ENCODE assay signal across 9 mouse cellular contexts in genomic region chr12:76405971-76406370, GRCm38 (mm10). TPM values are rescaled to one million over a fixed set of nuclear protein-coding genes. Genes with fewer than 3 reads are reported as not detected.
DNase-seq lines count a peak whose midpoint lies in the region; ATAC-seq and TF ChIP-seq lines count a peak whose summit lies in the region.
"Had no signal": no experiment of that assay in that cellular context is flagged by ENCODE, and none has a peak within 500 bp of the region (broad histone marks: within the 10 kb centered on the region; RNA-seq: fewer than 3 reads in every experiment).

No protein-coding gene starts in this region.

- H3K4me3 ChIP-seq in hindbrain, postnatal 0 days (ENCODE audit: low read length) = peak overlapping the region; percentile 73
- H3K4me3 ChIP-seq in midbrain, embryonic 13.5 days (replicated peaks) = peak overlapping the region; percentile 58

- DNase-seq in cerebellum, adult 9-10 months = peak; percentile 26
- DNase-seq in cerebellum, adult 11-12 months = no peak
- peak; percentile 21 for DNase-seq in thymus, postnatal 25 days
- DNase-seq in thymus, adult 18-20 months = no peak
- DNase-seq in hindbrain, postnatal 0 days (ENCODE audit: low spot score) = no peak
- no peak for DNase-seq in frontal cortex, adult 2 months (ENCODE audit: extremely low spot score in 1 of 2, low spot score in 1 of 2)
- no peak for DNase-seq in adrenal gland, postnatal 25 days

- no peak overlapping the region for H3K9ac ChIP-seq in hindbrain, postnatal 0 days (replicated peaks; ENCODE audit: low read length)
- H3K9ac ChIP-seq in midbrain, embryonic 13.5 days (replicated peaks) = no peak overlapping the region

- no peaks in the 10 kb centered on the region for H3K9me3 ChIP-seq in hindbrain, postnatal 0 days (ENCODE audit: low read length)
- no peaks in the 10 kb centered on the region for H3K9me3 ChIP-seq in midbrain, embryonic 13.5 days

- no peak for TF ChIP-seq CTCF in hindbrain, postnatal 0 days (IDR thresholded peaks at IDR 0.05; ENCODE audit: low read depth)

- WGBS in hindbrain, postnatal 0 days = 4% methylated on average over 23 of the region's 23 CpGs
- 3% methylated on average over 23 of the region's 23 CpGs for WGBS in midbrain, embryonic 13.5 days

- no peak overlapping the region for H3K27ac ChIP-seq in hindbrain, postnatal 0 days
- no peak overlapping the region for H3K27ac ChIP-seq in midbrain, embryonic 13.5 days

- H3K36me3 ChIP-seq in hindbrain, postnatal 0 days (ENCODE audit: insufficient read depth, low read length) = no peaks in the 10 kb centered on the region
- H3K36me3 ChIP-seq in midbrain, embryonic 13.5 days = no peaks in the 10 kb centered on the region

- H3K27me3 ChIP-seq in hindbrain, postnatal 0 days (ENCODE audit: insufficient read depth, low read length) = peaks cover 32% of the 10 kb centered on the region
- H3K27me3 ChIP-seq in midbrain, embryonic 13.5 days = peaks cover 59% of the 10 kb centered on the region

- peaks cover 8% of the 10 kb centered on the region; the same call in 1 of the 2 replicates for H3K4me1 ChIP-seq in hindbrain, postnatal 0 days (ENCODE audit: insufficient read depth, low read length)
- H3K4me1 ChIP-seq in midbrain, embryonic 13.5 days (replicated peaks) = peaks cover 27% of the 10 kb centered on the region

- peak overlapping the region; percentile 80 for H3K4me2 ChIP-seq in hindbrain, postnatal 0 days (ENCODE audit: low read depth, low read length)
- peak overlapping the region; percentile 74 for H3K4me2 ChIP-seq in midbrain, embryonic 13.5 days (replicated peaks)

- ATAC-seq in hindbrain, postnatal 0 days = no peak
- no peak for ATAC-seq in midbrain, embryonic 13.5 days

RNA-seq across cellular contexts. Expression of gene Hspa2, which starts 2.0 kb away (rescaled TPM):
- total RNA-seq in hindbrain, postnatal 0 days (2014; rRNA removed) = 9.6 and 17.2 TPM in 2 replicates
- polyA plus RNA-seq in hindbrain, postnatal 0 days (2015; fragmentation: Nextera tagmentation; extraction: Ambion mirVana) = 11.1 and 13.8 TPM in 2 replicates
- polyA plus RNA-seq in midbrain, embryonic 13.5 days (2015; fragmentation: Nextera tagmentation; extraction: Ambion mirVana) = 5.1 TPM in 2 replicates
- 64.5 and 73.2 TPM in 2 replicates for polyA plus RNA-seq in frontal cortex, adult 2 months (2012; rRNA removed)
- total RNA-seq in adrenal gland, postnatal 25 days (2021) = 25.6 and 26.3 TPM in 2 replicates

RNA-seq across cellular contexts. Expression of gene Ppp1r36, which starts 11.4 kb away (rescaled TPM):
- 0.25 and 0.52 TPM in 2 replicates for total RNA-seq in hindbrain, postnatal 0 days (2014; rRNA removed)
- 2.7 and 2.8 TPM in 2 replicates for polyA plus RNA-seq in hindbrain, postnatal 0 days (2015; fragmentation: Nextera tagmentation; extraction: Ambion mirVana)
- 0.46 and 0.53 TPM in 2 replicates for polyA plus RNA-seq in midbrain, embryonic 13.5 days (2015; fragmentation: Nextera tagmentation; extraction: Ambion mirVana)
- polyA plus RNA-seq in frontal cortex, adult 2 months (2012; rRNA removed) = 1.5 and 1.8 TPM in 2 replicates
- total RNA-seq in adrenal gland, postnatal 25 days (2021) = 0.52 TPM in 1 of 2 replicates, not detected in the other
- polyA plus RNA-seq: C2C12 had no signal

RNA-seq across cellular contexts. Expression of gene Zbtb1, which starts 35.9 kb away (rescaled TPM):
- total RNA-seq in hindbrain, postnatal 0 days (2014; rRNA removed) = 3.3 and 3.6 TPM in 2 replicates
- polyA plus RNA-seq in hindbrain, postnatal 0 days (2015; fragmentation: Nextera tagmentation; extraction: Ambion mirVana) = 3.0 and 3.1 TPM in 2 replicates
- 4.1 and 4.7 TPM in 2 replicates for polyA plus RNA-seq in midbrain, embryonic 13.5 days (2015; fragmentation: Nextera tagmentation; extraction: Ambion mirVana)
- 3.7 and 3.9 TPM in 2 replicates for polyA plus RNA-seq in frontal cortex, adult 2 months (2012; rRNA removed)
- total RNA-seq in adrenal gland, postnatal 25 days (2021) = 8.1 and 8.2 TPM in 2 replicates

RNA-seq across cellular contexts. Expression of gene Zbtb25, which starts 36.6 kb away (rescaled TPM):
- total RNA-seq in hindbrain, postnatal 0 days (2014; rRNA removed) = 20.5 and 25.2 TPM in 2 replicates
- polyA plus RNA-seq in hindbrain, postnatal 0 days (2015; fragmentation: Nextera tagmentation; extraction: Ambion mirVana) = 12.1 and 12.7 TPM in 2 replicates
- polyA plus RNA-seq in midbrain, embryonic 13.5 days (2015; fragmentation: Nextera tagmentation; extraction: Ambion mirVana) = 15.9 and 16.5 TPM in 2 replicates
- 15.9 and 19.0 TPM in 2 replicates for polyA plus RNA-seq in frontal cortex, adult 2 months (2012; rRNA removed)
- 8.7 and 12.9 TPM in 2 replicates for total RNA-seq in adrenal gland, postnatal 25 days (2021)

Comparison
In these comparisons a context has a peak if more than half of its experiments do, and no peak if none do; other contexts are left out.
1. DNase-seq: peak in cerebellum, adult 9-10 months (single experiment) and thymus, postnatal 25 days (single experiment); none in cerebellum, adult 11-12 months (single experiment), thymus, adult 18-20 months (0 of 2), hindbrain, postnatal 0 days (single experiment), frontal cortex, adult 2 months (0 of 2) and adrenal gland, postnatal 25 days (single experiment).